Mouse (Mus musculus): ENCODE data around the gene Odf2l.

Gene Odf2l

GRCm38 (mm10) chr3:145140236-145140635 is 21.8 kb downstream of the Odf2l start:
- DNase-seq (ENCODE audit: low read depth, low spot score): no peak

DNA sequence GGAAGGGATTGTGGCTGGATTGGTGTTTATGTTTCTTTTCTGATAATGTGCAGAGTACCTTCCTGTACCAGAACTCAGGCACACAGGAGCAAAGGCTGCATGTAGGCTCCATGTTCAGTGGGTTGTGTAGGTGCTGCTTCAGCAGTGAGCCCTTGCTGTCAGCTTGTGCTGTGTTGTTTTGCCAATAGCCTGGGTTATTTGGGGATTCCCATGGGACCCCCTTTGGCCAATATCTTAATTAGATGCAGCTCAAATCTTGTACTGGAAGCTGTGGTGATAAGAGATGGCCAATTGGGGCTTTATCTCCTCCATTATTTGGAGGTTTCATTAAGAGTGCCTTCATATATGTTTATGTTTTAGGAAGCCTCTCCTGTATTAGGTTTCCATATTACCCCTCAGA is 24.5 kb downstream of the Odf2l start:
- no peak for DNase-seq (ENCODE audit: low read depth, low spot score)

DNA sequence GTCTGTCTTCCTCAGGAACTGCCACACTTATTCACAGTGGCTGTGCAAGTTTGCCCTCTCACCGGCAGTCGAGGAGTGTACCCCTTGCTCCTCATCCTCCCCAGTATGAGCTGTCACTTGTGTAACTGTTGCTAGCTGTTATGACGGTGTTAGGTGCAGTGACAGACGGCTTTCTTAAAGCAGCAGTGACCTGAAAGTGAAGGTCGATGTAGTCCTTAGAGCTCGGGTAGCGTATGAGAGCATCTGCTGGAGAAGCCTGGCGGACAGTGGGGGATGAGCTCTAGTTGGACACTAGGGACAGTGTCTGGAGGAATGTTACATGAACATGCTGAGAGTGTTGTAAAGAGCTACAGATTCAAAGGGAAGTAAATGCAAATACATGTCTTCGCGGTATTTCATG is 25.5 kb downstream of the Odf2l start:
- DNase-seq (ENCODE audit: low read depth, low spot score): no peak

DNA sequence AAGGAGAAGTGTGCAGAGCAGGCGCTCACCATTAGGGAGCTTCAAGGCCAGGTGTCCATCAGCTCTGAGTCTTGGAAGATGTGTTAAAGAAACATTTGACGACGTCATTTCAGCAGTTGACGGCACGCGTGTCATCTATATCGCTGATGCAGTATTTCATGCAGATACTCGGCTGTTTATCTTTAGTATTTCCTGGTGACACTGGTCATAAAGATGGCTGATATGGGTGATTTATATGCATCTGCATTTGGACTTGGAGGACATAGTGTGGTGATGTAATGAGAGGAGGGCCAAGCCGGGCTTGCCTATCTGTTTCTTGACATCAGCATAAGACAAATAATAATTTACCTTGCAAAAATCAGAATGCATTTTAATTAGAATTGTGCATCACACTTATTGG is 28.5 kb downstream of the Odf2l start:
- no peak for DNase-seq (ENCODE audit: low read depth, low spot score)

- peak; percentile 24 for DNase-seq (ENCODE audit: low read depth, low spot score)
These were observed 29.1 kb downstream of the Odf2l start for GRCm38 (mm10) chr3:145147483-145147882.

DNA sequence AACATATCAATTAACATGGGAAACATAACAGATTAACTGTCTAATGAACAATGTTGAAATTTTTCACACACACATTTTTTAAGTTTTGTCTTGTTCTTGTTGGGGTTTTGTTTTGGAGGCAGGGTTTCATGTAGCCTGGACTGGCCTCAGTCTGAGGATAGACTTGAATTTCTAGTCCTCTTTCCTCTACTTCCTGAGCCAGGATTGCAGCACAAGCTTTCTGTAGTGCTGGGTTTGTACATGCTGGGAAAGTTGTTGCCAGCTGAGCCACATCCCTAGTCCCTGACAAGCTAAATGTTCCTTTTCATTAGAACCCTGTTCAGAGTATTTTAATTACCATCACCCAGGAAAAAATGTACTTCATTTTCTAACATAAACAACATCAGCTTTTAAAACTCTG is 29.6 kb downstream of the Odf2l start:
- DNase-seq (ENCODE audit: low read depth, low spot score): no peak

DNA sequence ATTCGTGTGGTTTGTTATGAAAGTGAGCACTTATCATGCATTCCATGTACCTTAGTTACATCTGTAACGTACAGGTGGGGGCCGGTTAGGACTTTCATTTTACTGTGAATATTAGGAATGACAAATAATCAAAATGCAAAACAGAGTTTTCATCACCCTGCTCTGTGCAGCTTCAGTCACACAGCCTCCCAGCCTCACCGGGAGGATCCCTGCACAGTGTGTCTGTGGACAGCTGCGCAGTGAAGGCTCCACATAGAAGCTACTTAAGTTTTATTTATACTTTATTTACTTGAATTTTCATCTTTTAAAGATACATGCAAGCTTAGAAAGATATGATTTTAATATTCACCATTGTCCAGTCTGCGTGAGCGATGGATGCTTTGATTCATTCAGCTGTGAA is 32.7 kb downstream of the Odf2l start:
- DNase-seq (ENCODE audit: low read depth, low spot score): no peak

GRCm38 (mm10) chr3:145151933-145152332 is 33.5 kb downstream of the Odf2l start:
- no peak for DNase-seq (ENCODE audit: low read depth, low spot score)

DNA sequence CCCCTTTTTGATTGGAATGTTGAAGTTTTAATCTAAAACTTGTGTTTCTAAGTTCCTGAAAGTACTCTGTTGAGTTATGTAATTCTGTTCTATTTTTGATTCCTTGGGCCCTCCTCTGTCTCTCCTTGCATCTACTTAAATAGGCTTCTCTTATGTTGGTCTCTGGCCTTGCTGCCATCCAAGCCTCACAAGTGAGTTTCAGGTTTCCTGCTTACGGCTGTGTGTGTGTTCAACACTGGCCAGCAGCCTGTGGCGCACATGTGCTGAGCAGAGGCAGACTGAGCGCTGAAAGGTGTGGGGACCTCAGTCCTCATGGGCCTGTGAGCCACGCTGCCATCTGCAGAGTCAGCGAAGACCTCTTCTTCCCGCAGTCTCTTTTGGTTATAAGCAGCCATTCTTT is 38.5 kb downstream of the Odf2l start:
- no peak for DNase-seq (ENCODE audit: low read depth, low spot score)

DNA sequence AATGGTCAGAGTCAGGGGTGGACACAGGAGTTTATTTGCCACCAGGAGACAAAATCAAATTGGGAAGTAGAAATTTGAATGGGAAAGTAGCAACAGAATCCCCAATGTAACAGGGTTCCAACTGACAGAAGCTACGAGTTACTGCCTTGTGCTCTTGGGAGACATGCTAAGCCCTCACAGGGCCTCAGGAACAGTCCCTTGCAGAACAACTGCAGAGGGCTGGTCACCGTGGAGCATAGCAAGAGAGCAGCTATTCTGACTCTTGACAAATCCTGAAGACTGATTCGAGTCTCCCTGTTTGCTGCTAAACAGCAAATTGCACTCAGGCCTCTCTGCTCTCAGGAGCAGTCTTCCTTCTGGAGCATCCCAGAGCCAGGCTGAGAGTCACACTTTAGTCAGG is 40.1 kb downstream of the Odf2l start:
- no peak for DNase-seq (ENCODE audit: low read depth, low spot score)

DNA sequence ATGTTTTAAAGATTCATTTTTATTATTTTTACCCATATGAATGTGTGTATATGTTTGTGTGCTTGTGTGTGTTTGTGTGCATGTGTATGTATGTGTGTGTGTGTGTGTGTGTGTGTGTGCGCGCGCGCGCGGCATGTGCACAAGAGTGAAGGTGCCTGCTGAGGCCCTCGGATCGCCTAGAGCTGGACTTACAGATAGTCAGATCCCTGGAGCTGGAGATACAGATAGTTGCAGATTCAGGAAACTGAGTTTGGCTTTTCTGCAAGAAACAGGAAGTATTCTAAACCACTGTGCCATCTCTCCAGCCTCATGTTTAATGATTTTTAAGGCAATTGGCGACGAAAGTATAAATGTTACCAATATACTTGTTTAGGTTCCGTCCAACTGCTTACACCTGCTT is 48.4 kb downstream of the Odf2l start:
- no peak for DNase-seq (ENCODE audit: low read depth, low spot score)

GRCm38 (mm10) chr3:145167766-145168165 is 49.4 kb downstream of the Odf2l start:
- no peak for DNase-seq (ENCODE audit: low read depth, low spot score)

DNA sequence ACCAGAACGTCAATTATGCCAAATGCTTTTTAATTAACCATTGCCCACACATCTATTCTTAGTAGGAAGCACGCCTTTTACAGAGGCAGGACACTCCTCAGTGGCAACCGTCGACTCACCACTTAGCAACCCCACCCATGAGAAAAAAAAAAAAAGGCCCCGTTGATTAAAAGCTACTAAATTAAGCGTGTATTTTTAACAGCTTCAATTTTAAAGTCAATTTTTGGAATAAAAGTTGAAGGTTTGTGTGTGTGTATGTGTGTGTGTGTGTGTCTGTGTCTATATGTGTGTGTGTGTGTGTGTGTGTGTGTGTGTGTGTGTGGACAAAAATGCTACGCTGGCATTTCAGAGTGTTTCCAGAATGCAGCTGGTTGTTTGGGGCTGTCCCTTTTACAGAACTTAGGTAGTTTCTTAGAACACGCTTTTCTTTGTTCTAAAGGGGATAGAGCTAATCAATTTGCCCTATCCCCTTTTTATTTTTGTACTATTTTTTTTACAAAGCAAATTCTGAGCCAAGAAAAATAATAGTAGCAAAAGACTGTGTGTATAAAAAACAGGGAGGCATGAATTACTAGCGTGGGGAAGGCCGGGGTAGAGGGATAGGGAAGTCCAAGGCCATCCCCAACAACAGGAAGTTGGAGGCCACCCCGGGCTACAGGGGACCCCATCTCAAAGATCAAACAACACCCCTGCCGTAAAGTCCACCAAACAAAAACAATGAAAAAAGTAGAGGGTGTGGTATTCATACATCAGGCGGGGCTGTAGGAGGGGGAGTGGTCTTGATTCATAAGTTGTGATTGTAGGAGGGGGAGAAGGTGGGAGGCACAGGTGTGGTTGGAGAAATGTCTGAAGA is 50.7 kb downstream of the Odf2l start:
- peak; percentile 67 for DNase-seq (ENCODE audit: low read depth, low spot score)

- DNase-seq (ENCODE audit: low read depth, low spot score): peak; percentile 16
These were observed 51.6 kb downstream of the Odf2l start for GRCm38 (mm10) chr3:145170028-145170427.

DNA sequence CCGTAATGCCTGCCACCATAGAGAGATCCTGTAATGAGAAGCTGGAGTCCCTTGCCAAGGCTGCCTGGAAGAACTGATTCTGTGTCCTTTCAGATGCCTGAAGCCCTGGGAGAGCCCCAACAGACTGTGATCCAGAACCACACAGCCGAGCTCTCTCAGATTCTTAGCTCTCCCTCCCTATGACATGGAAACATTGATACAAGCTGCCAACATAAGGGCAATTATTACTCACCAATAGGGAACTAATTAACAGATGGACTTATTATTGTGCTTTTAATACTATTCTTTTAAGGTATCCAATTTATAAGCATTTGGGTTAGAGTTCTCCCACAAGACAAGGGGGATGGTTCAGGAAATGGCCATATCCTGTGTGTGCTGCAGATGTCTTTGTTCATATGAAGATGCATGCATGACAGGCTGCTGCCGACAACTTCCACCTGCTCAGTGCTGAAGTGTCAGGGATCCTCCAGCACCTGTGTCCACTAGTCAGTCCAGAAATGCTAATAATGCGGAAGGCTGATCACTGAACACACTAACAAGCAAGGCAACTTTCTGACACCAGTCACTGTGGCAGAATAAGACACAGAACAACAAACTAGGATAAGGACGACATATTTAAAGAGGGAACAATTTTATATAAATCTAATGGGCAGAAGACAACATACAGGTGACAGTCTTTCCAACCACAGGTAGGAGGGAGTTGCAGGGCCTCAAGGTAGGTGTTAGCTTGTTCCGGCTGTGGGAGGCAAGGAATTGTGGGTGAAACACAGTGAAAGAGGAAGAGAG is 52.4 kb downstream of the Odf2l start:
- peak; percentile 71 for DNase-seq (ENCODE audit: low read depth, low spot score)

DNA sequence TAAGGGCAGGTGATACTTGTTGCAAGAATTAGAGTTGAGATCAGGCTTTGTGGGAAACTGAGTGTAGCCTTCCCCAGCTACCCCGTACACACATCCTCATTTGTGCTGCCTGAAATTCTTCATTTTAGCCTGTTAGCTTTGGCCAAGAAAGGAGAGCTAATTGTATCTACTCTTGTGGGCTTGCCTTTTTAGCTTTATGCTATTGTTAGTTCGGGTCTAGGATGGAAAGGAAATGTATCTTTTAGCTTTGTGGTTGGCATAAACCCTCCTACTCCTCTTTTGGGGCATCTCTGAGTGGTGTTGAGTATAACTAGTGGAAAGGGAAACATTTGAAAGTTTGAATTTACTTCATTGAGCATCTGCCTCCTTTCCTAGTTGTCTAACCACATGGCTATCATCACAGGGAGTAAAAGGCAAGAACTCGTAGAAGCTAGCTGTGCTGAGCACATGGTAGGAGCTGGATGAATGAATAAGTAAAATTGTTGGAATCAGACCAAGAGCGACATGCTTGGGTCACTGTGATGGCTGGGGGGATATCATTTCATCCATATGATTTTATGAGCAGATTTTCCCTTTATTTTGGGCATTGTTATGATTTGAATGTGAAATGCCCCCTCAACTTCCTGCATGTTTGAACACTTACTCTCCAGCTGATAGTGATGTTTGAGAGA is 53.1 kb downstream of the Odf2l start:
- DNase-seq (ENCODE audit: low read depth, low spot score): no peak

GRCm38 (mm10) chr3:145184645-145185044 is 66.3 kb downstream of the Odf2l start:
- DNase-seq (ENCODE audit: low read depth, low spot score): no peak

- peak; percentile 49 for DNase-seq (ENCODE audit: low read depth, low spot score)
These were observed 73.6 kb downstream of the Odf2l start for GRCm38 (mm10) chr3:145191972-145192371.

DNA sequence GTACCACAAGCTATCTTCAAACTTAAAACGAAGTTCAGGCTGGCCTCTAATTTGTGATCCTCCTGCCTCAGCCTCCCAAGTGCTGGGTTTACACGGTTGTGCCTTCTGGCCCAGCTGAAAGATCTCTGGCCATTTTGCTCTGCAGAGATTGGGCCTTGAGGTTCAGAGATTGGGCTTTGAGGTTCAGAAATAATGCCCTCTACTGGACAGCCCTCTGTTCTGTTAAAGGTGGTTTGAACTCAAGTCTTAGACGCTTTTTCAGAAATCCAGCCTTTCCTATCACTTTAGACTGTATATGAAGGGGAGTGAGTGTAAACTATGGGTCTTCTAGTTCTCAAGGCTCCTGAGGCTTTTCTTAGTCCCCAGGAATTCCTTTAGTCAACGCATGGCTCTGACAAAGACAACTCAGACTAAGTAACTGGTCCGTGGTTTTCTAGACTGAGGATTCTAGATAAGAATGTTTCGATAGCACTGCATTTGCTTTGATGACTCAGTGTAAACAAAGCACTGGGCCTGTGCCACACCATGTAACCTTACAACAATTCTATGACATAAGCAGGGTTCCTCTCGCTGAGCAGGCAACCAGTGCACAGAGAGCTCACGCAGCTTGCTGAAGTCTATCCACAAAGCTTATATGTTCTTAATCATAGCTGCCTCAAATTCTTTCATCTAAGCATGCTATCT is 77.0 kb downstream of the Odf2l start:
- no peak for DNase-seq (ENCODE audit: low read depth, low spot score)

GRCm38 (mm10) chr3:145198050-145198449 is 79.7 kb downstream of the Odf2l start:
- no peak for DNase-seq (ENCODE audit: low read depth, low spot score)

Measured in A20 (cell line).